Mouse (Mus musculus) heart, postnatal 0 days (tissue): ENCODE measurements around the gene Eif3f. TPM values are rescaled to one million over a fixed set of nuclear protein-coding genes. Genes with fewer than 3 reads are reported as not detected.

Source experiments
- ATAC-seq: fragments of 200-750 bp; cut with Nextera tagmentation; 2 replicates; pipeline ENCODE4 v1.8.0; 2017; ENCODE audit warnings: low read depth, moderate number of reproducible peaks, moderate library complexity; ENCODE audit not compliant: insufficient read depth
- DNase-seq: peaks from one replicate; pipeline ENCODE4 v3.0.0-alpha.2; 2016; ENCODE audit warnings: low spot score
- H3K27ac ChIP-seq: fragments of 300-500 bp; sonication (generic); 2 replicates; pipeline ENCODE4 v1.5.1; 2014; ENCODE audit warnings: low read depth, mild to moderate bottlenecking
- H3K27me3 ChIP-seq: fragments of 300-500 bp; sonication (generic); 2 replicates; pipeline ENCODE4 v1.6.1; 2014; ENCODE audit warnings: low read length, mixed read lengths; ENCODE audit not compliant: control insufficient read depth, insufficient read depth
- H3K36me3 ChIP-seq: fragments of 300-500 bp; sonication (generic); replicated peaks from 2 replicates; pipeline ENCODE4 v1.6.1; 2014; ENCODE audit warnings: low read length, mixed read lengths; ENCODE audit not compliant: control insufficient read depth, insufficient read depth
- H3K4me1 ChIP-seq: fragments of 300-500 bp; sonication (generic); 2 replicates; pipeline ENCODE4 v1.6.1; 2014; ENCODE audit warnings: antibody characterized with exemption; ENCODE audit not compliant: control insufficient read depth, insufficient read depth
- H3K4me2 ChIP-seq: fragments of 300-500 bp; sonication (generic); 2 replicates; pipeline ENCODE4 v1.6.1; 2014; ENCODE audit warnings: low read depth, mild to moderate bottlenecking, low read length, moderate library complexity
- H3K4me3 ChIP-seq: fragments of 300-500 bp; sonication (generic); 2 replicates; pipeline ENCODE4 v1.5.1; 2014; ENCODE audit warnings: low read depth, low read length
- H3K9ac ChIP-seq: fragments of 300-500 bp; sonication (generic); replicated peaks from 2 replicates; pipeline ENCODE4 v1.6.1; 2014; ENCODE audit warnings: low read depth, low read length, mixed read lengths
- H3K9me3 ChIP-seq: fragments of 300-500 bp; sonication (generic); replicated peaks from 2 replicates; pipeline ENCODE4 v1.6.1; 2016; ENCODE audit warnings: low read length; ENCODE audit not compliant: control insufficient read depth
- CTCF ChIP-seq: IDR thresholded peaks from 2 replicates; pipeline ENCODE4 v1.5.1; 2016; ENCODE audit warnings: antibody characterized with exemption, control low read depth, low read depth
- EP300 ChIP-seq: IDR thresholded peaks from 2 replicates; pipeline ENCODE4 v1.6.1; 2016; ENCODE audit warnings: antibody characterized with exemption, low read depth
- WGBS: fragments of 180-500 bp; shearing (Covaris S2); extraction: QIAGEN DNeasy Blood & Tissue Kit; methylation state at CpG from one replicate; pipeline ENCODE4 v1.1.7; 2014; 5-methylcytosine and 5-hydroxymethylcytosine counted together
- polyA plus RNA-seq: library from polyadenylated mRNA; unstranded; fragments of >200 nt; fragmentation: Nextera tagmentation; extraction: Ambion mirVana; gene quantifications from 2 replicates; pipeline ENCODE4 v1.2.1, GENCODE M21; 2015
- total RNA-seq: library from RNA; depleted of rRNA; stranded (reverse); fragments of >200 nt; gene quantifications from 2 replicates; pipeline ENCODE4 v1.2.3, GENCODE M21; 2014; ENCODE audit warnings: low replicate concordance

The Eif3f gene
- total and polyA plus RNA-seq, 2 experiments from 2014 or later, result 42.9 to 107 TPM

- Histone ChIP-seq H3K4me3 (no peak overlapping the region), H3K36me3 (peaks cover 74% of the 10 kb centered on the region), H3K27ac (no peak overlapping the region), H3K9me3 (no peaks in the 10 kb centered on the region), H3K27me3 (no peaks in the 10 kb centered on the region), H3K9ac (no peak overlapping the region), H3K4me1 (no peaks in the 10 kb centered on the region), H3K4me2 (no peak overlapping the region)
- TF ChIP-seq EP300 (no peak), CTCF (no peak)
- no peak for DNase-seq
- 87% methylated on average over 9 of the region's 9 CpGs for WGBS
- no peak for ATAC-seq
Observed at GRCm38 (mm10) chr7:108941466-108941865, 7.2 kb downstream of the Eif3f start.

DNA sequence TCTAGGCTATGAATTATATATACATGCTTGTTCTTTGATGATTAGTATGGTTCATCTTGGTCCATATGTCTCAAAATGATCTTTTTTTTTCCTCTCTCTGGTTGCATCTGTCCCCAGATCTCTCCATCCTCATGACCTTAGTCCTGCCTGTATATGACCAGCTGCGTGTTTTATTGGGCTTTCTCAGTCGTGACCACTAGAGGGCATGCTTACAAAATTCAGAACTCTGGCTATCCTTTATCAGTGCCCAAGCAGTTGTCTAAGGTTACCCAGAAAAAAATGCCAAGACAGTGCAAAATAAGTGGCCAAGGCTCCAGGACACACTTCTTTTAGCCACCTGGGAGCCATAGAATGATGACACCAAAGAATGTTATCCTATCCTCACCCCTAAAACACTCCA is 9.8 kb downstream of the Eif3f start:
- DNase-seq (no peak), ATAC-seq (no peak)
- WGBS, result 7% methylated on average over 2 of the region's 2 CpGs
- no peak overlapping the region for H3K27ac ChIP-seq
- peaks cover 50% of the 10 kb centered on the region for H3K36me3 ChIP-seq
- peaks cover 3% of the 10 kb centered on the region; the same call in 1 of the 2 replicates for H3K27me3 ChIP-seq
- no peak overlapping the region for H3K4me2 ChIP-seq
- no peaks in the 10 kb centered on the region for H3K9me3 ChIP-seq
- peak; percentile 62 for TF ChIP-seq CTCF
- no peak for TF ChIP-seq EP300
- H3K4me1 ChIP-seq, result no peaks in the 10 kb centered on the region
- H3K9ac ChIP-seq, result no peak overlapping the region
- H3K4me3 ChIP-seq, result no peak overlapping the region

GRCm38 (mm10) chr7:108948611-108949010 is 14.4 kb downstream of the Eif3f start:
- TF ChIP-seq EP300 (no peak), CTCF (no peak)

GRCm38 (mm10) chr7:108949301-108949700 is 15.1 kb downstream of the Eif3f start:
- DNase-seq, result no peak
- Histone ChIP-seq H3K4me1 (no peaks in the 10 kb centered on the region), H3K9me3 (no peaks in the 10 kb centered on the region), H3K27me3 (peaks cover 38% of the 10 kb centered on the region), H3K36me3 (peaks cover 5% of the 10 kb centered on the region; the same call in 1 of the 2 replicates), H3K4me3 (no peak overlapping the region), H3K27ac (no peak overlapping the region), H3K9ac (no peak overlapping the region), H3K4me2 (no peak overlapping the region)
- WGBS, result 36% methylated on average over 2 of the region's 2 CpGs
- TF ChIP-seq EP300 (no peak), CTCF (no peak)
- no peak for ATAC-seq

More at GRCm38 (mm10) chr7:108948611-108949010, 14.4 kb downstream of the Eif3f start:
- H3K36me3 ChIP-seq, result peaks cover 7% of the 10 kb centered on the region; the same call in 1 of the 2 replicates
- no peaks in the 10 kb centered on the region for H3K9me3 ChIP-seq
- ATAC-seq, result no peak
- H3K27me3 ChIP-seq, result peaks cover 38% of the 10 kb centered on the region
- H3K27ac ChIP-seq, result no peak overlapping the region
- no peak overlapping the region for H3K9ac ChIP-seq
- no peaks in the 10 kb centered on the region for H3K4me1 ChIP-seq
- H3K4me2 ChIP-seq, result no peak overlapping the region
- no peak for DNase-seq
- no peak overlapping the region for H3K4me3 ChIP-seq

DNA sequence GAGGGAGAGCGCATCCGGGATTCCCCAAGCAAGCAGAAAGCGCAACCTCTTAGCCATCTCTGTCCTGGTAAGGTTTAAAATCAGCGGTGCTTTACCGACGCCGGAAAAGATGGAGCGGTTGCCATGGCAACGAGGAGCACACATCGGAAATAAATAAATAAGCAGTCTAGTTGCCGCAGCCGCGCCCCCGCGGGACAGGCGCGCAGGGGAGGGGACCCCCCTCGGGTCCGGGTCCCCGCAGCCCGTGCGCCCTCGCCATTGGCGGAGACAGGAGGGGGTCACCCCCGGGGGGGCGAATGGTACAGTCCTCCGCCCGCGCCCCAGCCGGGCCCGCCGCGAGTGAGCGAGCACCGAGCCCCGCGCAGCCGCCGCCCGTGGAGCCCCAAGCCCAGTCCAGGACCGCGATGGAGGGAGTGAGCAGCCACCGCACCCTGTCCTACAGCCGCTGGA is 16.1 kb downstream of the Eif3f start, which contains the start of gene Tub:
TSS of gene Tub (plus strand) at position 27 of the 450 bp plus-strand sequence.
- TF ChIP-seq CTCF (no peak), EP300 (no peak)
- no peak; the same call in 1 of the 2 replicates for ATAC-seq
- H3K36me3 ChIP-seq, result no peaks in the 10 kb centered on the region
- no peak within 1 kb of the TSS for H3K27ac ChIP-seq
- H3K4me1 ChIP-seq, result no peaks in the 10 kb centered on the region
- under 1% methylated on average over 44 of the region's 44 CpGs for WGBS
- peaks cover 38% of the 10 kb centered on the region for H3K27me3 ChIP-seq
- H3K9me3 ChIP-seq, result no peaks in the 10 kb centered on the region
- peak within 1 kb of the TSS; percentile 59 for H3K4me2 ChIP-seq
- H3K4me3 ChIP-seq, result peak within 1 kb of the TSS; percentile 39
- H3K9ac ChIP-seq, result no peak within 1 kb of the TSS
- no peak for DNase-seq

DNA sequence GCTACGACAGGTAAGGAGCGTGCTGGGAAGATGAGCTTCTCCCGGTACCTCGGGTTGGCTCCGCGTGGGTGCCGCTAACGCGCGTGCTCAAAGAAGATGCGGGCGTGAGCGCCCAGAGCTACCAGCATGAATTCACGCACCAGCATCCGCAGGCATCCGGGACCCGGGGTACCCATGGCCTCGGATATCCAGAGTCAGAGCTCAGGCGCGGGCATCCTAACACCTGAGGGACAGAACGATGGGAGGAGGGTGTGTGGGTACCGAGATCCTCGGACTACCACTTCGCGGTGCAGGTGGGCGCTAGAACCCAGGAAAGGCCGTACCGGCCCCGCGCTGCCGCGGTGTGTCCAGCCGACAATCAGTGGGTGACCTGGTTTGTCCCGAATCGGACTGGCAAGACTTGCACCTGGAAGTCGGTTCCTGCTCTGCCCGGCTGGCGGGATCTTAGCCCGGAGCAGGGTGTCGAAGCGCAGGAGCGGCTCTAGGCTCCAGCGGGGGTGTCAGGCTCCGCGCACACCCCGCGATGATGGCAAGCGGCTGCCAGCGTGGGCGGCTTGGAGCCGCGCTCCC is 16.6 kb downstream of the Eif3f start:
- Histone ChIP-seq H3K9ac (no peak overlapping the region), H3K4me1 (no peaks in the 10 kb centered on the region), H3K27me3 (peaks cover 38% of the 10 kb centered on the region), H3K4me3 (peak overlapping the region; percentile 39), H3K4me2 (peak overlapping the region; percentile 59), H3K27ac (no peak overlapping the region), H3K9me3 (no peaks in the 10 kb centered on the region), H3K36me3 (no peaks in the 10 kb centered on the region)
- DNase-seq, result no peak
- ATAC-seq, result no peak
- 2% methylated on average over 52 of the region's 52 CpGs for WGBS
- TF ChIP-seq EP300 (no peak), CTCF (no peak)
